Mouse (Mus musculus): ENCODE measurements around the gene 4430402I18Rik. TPM values are rescaled to one million over a fixed set of nuclear protein-coding genes. Genes with fewer than 3 reads are reported as not detected.
"Not testable (repeated sequence)": the region's sequence is repeated elsewhere in the genome, so short reads cannot be mapped to it uniquely, and the experiment has no call there.

Gene 4430402I18Rik
- polyA plus RNA-seq (2017; shearing (Covaris generic)) = under 1 TPM in 1 of 2 experiments, not detected in 1; 0.22 TPM

- no peak for ATAC-seq
Measured at GRCm38 (mm10) chr19:28967652-28968051, at the start of gene 4430402I18Rik. TSS of gene 4430402I18Rik (minus strand) at chr19:28967800.

- no peak for ATAC-seq
Measured at GRCm38 (mm10) chr19:29016786-29017185, 49.2 kb upstream of the 4430402I18Rik start.

DNA sequence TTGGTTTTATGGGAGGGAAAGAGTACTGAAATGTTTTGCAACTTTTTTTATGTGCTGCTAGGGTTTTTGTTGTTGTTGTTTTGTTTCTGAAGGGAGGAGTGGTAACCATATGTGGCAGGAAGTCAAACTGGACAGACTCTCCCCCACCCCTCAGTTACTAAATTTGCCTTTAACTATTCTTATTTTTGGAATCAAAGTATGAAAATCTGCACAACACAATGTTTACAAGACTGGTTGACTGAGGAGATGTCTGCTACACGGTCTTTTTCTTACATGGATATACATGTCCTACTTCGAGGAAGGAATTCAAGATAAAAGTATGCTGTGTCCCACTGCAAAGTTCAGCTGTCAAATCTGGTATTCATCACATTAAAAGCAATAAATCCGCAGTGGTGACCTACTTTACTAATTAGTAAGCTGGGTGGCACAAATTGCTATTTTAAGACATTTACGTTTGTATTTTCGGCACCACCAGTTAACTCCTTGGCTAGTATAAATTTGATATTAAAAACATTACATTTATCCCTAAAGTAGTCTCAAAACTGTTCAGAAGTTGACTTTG, 48.7 kb upstream of the 4430402I18Rik start:
- ATAC-seq = no peak

DNA sequence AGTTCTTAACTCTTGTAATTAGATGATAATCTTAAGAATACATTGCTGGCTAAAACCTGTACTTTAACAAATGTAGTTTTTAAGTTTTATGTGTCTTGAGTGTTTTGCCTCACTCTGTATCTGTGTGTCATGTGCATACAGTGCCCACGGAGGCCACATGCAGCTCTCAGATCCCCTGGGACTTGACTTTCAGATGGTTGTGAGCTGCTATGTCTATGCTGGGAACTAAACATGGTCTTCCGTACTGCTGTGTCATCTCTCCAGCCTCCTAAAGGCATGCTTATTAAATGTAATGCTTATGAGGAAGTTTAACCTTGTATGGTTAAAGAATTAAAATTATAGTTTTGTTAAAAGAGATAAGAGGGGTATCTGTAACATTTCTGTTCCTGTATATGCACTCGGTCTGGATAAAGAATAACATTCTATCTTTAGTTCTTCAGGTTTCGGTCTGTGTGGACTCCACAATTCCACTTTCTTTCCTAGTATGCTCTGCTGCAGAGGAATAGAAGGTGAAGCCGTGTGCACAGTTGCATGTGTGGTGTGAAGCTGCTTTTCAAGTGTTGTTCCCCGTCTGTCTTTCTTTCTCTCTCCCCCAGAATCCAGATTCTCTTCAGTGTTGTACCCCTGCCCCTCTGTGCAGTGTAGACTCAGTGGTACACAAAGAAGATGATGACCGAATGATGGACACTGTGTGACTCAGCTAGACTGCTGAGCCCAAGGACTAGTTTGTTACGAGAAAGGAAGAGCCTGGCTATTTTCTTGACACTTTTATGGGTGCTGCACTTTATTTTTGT, 48.0 kb upstream of the 4430402I18Rik start:
- no peak for ATAC-seq

- ATAC-seq = no peak
Measured at GRCm38 (mm10) chr19:29014466-29015055, 47.0 kb upstream of the 4430402I18Rik start.

DNA sequence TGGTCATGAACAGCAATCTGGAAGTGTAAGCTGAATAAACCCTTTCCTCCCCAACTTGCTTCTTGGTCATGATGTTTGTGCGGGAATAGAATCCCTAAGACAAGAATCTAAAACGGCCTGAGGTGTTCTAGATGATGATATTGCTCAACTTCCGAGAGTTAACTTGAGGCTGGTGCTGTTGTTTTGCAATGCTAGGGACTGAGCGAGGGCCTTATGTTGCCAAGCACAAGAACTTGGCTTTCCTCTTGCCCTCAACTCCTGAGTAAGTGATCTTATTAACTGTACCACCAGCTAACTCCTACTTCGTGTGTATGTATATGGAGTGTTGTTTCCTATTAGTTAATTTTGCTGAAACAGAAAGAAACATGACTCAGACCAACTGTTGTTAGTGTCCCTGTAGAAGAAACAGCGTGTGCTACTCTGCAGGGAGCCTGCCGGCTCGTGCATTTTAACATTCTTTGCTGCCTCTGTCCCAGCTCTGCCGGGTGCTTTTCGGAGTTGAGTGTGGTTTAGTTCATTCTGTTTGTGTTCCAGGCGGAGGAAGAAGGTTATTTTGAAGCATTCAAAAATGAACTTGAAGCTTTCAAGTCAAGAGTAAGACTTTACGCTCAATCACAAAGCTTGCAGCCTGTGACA, 43.9 kb upstream of the 4430402I18Rik start:
- no peak for ATAC-seq

- ATAC-seq = no peak
Measured at GRCm38 (mm10) chr19:29009046-29009445, 41.4 kb upstream of the 4430402I18Rik start.

DNA sequence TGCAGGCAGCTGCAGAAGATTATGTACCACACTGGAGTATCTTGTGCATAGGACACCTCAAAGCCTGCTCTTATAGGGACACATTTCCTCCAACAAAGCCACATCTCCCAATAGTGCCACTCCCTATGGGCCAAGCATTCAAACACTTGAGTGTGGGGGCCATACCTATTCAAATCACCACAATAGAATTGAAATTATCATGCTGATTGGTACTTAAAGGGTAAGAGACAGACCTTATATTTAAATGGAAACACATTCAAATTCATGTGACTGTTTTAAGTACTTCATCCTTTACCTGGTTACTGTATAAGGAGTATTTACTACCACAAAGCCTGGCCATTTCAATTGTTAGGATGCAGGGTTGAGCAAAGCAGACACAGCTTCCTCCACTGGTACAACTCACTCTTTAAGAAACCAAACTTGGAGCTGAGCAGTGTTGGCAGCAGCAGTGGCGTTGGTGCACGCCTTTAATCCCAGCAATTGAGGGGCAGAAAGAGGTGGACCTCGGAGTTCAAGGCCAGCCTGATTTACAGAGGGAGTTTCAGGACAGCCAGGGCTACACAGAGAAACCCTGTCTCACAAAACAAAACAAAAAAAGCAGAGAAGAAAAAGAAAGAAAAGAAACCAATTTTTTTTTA, 40.6 kb upstream of the 4430402I18Rik start:
- ATAC-seq = no peak

- not testable (repeated sequence) for ATAC-seq
Measured at GRCm38 (mm10) chr19:29000321-29000720, 32.7 kb upstream of the 4430402I18Rik start.

- no peak for ATAC-seq
Measured at GRCm38 (mm10) chr19:28997976-28998630, 30.5 kb upstream of the 4430402I18Rik start.

- no peak for ATAC-seq
Measured at GRCm38 (mm10) chr19:28995366-28995765, 27.8 kb upstream of the 4430402I18Rik start.

GRCm38 (mm10) chr19:28994870-28995269, 27.3 kb upstream of the 4430402I18Rik start:
- no peak for ATAC-seq

GRCm38 (mm10) chr19:28991391-28991790, 23.8 kb upstream of the 4430402I18Rik start:
- ATAC-seq = no peak

GRCm38 (mm10) chr19:28990590-28991221, 23.1 kb upstream of the 4430402I18Rik start:
- ATAC-seq = peak; percentile 36

DNA sequence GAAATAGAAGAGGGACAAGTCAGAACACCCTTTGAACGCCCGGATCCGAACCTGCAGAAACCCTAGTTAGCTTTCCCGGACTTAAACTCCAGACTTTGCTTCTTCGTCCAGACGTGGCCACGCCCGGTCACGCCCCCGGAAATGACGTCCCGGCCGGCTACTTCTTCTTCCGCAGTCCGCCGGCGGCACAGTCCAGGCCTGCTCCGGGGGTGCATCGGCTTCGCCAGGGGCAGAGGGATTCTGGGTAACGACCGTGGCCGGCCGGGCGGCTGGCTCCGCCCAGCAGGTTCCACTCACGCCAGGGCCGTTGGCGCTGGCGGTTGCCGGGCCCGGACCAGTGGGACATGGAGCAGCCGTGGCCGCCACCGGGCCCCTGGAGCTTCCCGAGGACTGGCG, 22.6 kb upstream of the 4430402I18Rik start, which contains the start of gene Cdc37l1:
Cdc37l1 (plus strand) TSS at position 159 of the 396 bp plus-strand sequence.
- ATAC-seq = peak; percentile 88

DNA sequence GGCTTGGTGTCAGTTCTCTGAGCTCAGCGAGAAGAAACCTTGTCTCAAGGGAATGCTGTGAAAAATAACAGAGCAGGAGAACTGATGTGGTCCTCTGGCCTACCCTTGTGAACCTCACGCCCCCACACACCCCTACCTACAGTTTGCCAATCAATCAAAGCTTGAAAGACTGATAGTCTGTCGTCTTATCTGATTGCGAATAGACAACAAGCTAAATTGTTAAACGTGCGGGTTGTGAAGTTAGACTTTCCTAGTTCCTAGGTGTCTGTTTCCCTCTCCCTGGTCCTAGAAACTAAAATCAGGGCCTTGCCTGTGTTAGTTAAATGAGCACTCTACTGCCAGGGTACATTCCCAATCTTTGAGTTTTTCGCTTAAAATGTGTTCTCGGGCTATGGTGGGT, 21.9 kb upstream of the 4430402I18Rik start:
- no peak for ATAC-seq

DNA sequence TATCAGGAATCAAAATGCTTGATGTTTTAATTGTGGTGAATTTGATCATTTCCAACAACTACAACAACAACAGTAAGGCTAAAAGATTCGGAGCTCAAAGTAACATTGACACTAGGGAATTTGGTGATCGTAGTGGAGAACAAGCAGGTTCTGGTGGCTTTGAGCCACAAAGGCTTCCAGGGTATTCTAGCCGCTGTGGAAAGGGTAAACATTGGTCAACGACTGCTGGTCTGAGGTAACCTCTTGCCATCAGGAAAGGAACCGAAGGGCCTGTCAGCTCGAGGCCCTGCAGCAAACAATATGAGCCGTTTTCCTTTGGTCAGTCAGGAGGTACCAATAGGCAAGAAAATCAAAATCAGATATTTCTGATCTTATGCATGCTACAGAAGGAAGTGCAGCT, 15.0 kb upstream of the 4430402I18Rik start:
- no peak for ATAC-seq

DNA sequence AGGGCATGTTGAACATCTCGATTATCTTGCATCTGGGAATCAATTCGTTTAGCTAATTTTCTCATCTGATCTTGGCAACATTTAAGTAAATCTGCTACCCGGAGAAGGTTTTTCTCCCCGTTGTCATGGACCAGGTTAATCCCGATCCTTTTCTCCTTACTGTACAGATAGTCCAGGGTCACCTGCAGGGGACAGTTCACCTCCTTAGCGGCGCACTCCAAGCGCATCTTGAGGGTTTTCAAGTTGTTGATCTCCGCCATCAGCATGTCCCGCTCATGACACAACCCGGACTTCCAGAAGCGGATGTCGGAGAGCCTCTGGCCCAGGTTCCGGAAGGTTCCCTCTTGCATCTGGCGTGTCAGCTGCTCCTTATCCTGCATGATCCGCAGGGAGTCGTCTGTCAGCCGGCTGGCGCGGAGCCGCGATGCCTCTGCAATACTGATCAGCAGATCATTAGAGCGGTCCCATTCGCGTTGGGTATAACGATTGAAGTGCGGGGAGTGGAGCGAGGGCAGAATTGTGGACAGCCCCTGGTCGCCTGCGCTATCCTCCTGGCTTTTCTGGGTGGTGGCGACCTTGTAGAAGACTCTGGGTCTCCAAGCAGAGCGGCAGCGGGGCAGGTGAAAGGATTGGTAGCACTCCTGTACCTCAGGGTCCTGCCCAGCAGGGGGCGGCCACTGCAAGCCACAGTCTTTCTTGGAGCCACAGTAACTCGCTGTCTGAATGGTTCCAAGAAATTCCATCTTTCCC, 7.4 kb upstream of the 4430402I18Rik start:
- ATAC-seq = peak; percentile 83

GRCm38 (mm10) chr19:28970251-28970650, 2.7 kb upstream of the 4430402I18Rik start:
- ATAC-seq = no peak

DNA sequence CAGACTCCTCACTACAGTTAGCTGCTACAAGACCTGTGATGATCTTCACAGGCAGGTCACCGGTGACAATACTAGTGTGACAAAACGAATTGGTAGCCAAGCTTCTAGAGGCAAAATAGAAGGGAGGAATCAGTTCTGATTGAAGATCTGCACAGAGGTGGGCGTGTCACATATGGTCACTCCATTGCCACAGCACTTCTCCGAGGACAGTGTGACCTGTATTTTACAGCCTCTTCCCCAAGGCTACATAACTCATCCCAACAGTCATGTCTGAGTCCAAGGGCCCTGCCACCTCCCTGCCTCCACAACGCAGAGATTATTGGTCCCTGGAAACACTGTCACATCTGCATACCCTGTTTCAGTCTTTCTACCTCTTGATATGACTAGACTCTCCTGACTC, 1.6 kb upstream of the 4430402I18Rik start:
- ATAC-seq = no peak

DNA sequence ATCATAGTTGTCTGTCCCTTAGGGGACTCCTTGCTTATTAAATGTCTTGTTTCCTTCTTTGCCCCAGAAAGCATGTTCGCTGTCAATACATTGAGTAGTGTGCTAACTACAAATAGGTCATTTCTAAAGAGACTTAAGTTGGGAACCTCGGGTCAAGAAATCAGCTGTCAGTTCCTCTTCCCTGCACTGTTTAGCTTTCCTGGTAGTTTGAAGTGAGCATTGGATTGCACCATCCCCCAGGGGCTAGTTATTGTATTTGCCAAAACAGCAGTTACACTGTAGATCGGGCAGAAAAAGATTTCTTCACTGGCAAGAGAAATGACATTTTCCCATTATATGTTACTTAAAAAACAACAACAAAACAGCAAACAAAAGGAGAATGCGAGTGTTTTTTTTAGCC, 578 bp upstream of the 4430402I18Rik start:
- ATAC-seq = no peak
